Mouse (Mus musculus): ENCODE results near the gene Zfand6.

DNA sequence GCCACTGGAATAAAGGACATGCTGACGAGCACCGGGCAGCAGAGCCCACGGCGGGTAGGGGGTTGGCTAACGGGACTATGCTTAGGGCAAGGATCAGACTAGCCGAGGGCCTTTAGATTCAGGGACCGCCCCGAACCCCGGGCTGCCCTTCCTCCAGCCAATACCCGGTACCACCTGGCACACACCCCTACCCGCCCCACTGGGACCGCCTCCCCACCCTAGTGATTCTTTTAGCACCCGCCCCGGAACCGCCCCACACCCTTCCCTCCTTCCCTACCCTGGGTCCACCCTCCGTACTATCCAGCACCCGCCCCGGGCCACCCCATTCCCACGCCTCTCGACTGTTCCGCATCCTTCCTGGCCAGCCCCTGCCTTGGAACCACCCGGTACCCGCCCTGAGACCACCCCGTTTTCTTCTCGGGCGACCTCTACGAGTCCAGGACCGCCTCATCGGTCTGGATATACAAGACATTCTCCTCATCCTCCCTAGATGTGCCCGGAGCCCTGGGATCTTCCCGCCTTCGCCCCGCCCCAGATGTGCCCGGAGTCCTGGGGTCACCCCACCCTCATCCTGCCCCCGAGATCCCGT is 84.0 kb downstream of the Zfand6 start:
- TF ChIP-seq CTCF (IDR thresholded peaks at IDR 0.05; ENCODE audit: low read depth) (no peak), EP300 (IDR thresholded peaks at IDR 0.05; ENCODE audit: low read depth) (no peak)
